Mouse (Mus musculus): ENCODE measurements around the gene Lat2.

GRCm38 (mm10) chr5:134630835-134631234, 16.0 kb upstream of the Lat2 start:
- TF ChIP-seq CTCF (IDR thresholded peaks at IDR 0.05; ENCODE audit: extremely low read depth, insufficient read depth, insufficient read length, insufficient replicate concordance) (no peak), POLR2A (IDR thresholded peaks at IDR 0.05; ENCODE audit: low read depth, low read length) (no peak)
